Mouse (Mus musculus) ES-Bruce4 (cell line): Measurements from ENCODE around the gene Cep170.

Source experiments
- CTCF ChIP-seq: IDR thresholded peaks from one replicate; pipeline ENCODE4 v1.8.1; 2011; ENCODE audit warnings: low read depth, low read length
- EP300 ChIP-seq: IDR thresholded peaks from 2 replicates; pipeline ENCODE4 v1.6.1; 2011; ENCODE audit warnings: low read depth, low read length; ENCODE audit not compliant: insufficient read depth
- POLR2A ChIP-seq: IDR thresholded peaks from one replicate; pipeline ENCODE4 v1.8.1; 2011; ENCODE audit warnings: low read length; ENCODE audit not compliant: insufficient read depth

GRCm38 (mm10) chr1:176753861-176754718 lies 59.8 kb downstream of the Cep170 start:
- TF ChIP-seq CTCF (no peak), EP300 (no peak), POLR2A (no peak)
